Mouse (Mus musculus): ENCODE measurements around the gene Notch3.
"Not testable (repeated sequence)": the region's sequence is repeated elsewhere in the genome, so short reads cannot be mapped to it uniquely, and the experiment has no call there.

Notch3 gene

GRCm38 (mm10) chr17:32166687-32167086 is at the start of gene Notch3:
TSS of gene Notch3 (minus strand) at chr17:32166852.
- DNase-seq (ENCODE audit: inconsistent age in 2 of 2, low spot score in 1 of 2) = peak; percentile 43 to 65

GRCm38 (mm10) chr17:32215587-32215986 is 48.9 kb upstream of the Notch3 start:
- not testable (repeated sequence) for DNase-seq (ENCODE audit: inconsistent age in 2 of 2, low spot score in 1 of 2)

- not testable (repeated sequence) for DNase-seq (ENCODE audit: inconsistent age in 2 of 2, low spot score in 1 of 2)
Observed at GRCm38 (mm10) chr17:32211554-32211953, 44.9 kb upstream of the Notch3 start.

GRCm38 (mm10) chr17:32209752-32210151 is 43.1 kb upstream of the Notch3 start:
- DNase-seq (ENCODE audit: inconsistent age in 2 of 2, low spot score in 1 of 2) = peak; percentile 51 to 81

GRCm38 (mm10) chr17:32209144-32209543 is 42.5 kb upstream of the Notch3 start:
- DNase-seq (ENCODE audit: inconsistent age in 2 of 2, low spot score in 1 of 2) = no peak

GRCm38 (mm10) chr17:32207586-32208245 is 41.1 kb upstream of the Notch3 start:
- DNase-seq (ENCODE audit: inconsistent age in 2 of 2, low spot score in 1 of 2) = no peak

- DNase-seq (ENCODE audit: inconsistent age in 2 of 2, low spot score in 1 of 2) = no peak
Observed at GRCm38 (mm10) chr17:32205345-32205744, 38.7 kb upstream of the Notch3 start.

GRCm38 (mm10) chr17:32202972-32203371 is 36.3 kb upstream of the Notch3 start:
- no peak for DNase-seq (ENCODE audit: inconsistent age in 2 of 2, low spot score in 1 of 2)

DNA sequence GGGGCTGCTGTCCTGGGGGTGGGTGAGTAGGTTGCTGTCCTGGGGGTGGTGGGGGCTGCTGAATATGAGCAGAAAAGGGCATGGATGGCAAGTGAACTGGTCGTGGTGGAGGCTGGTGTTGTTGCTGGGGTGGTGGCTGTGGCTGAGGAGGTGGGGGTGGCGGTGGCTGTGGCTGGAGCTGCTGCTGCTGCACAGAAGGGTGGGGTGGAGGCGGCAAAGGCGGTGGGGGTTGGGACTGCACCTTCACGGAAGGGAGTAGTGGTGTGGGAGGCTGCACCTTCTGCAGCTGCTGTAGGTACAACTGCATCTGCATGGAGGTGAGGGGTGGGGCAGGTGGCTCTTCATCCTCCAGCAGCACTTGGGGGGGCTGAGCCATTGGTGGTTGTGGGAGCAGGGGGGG is 34.4 kb upstream of the Notch3 start:
- DNase-seq (ENCODE audit: inconsistent age in 2 of 2, low spot score in 1 of 2) = no peak

- DNase-seq (ENCODE audit: inconsistent age in 2 of 2, low spot score in 1 of 2) = peak in 1 of 2 experiments; percentile 68
Observed at GRCm38 (mm10) chr17:32199796-32200195, 33.1 kb upstream of the Notch3 start.

- DNase-seq (ENCODE audit: inconsistent age in 2 of 2, low spot score in 1 of 2) = peak in 1 of 2 experiments; percentile 34
Observed at GRCm38 (mm10) chr17:32197156-32197555, 30.5 kb upstream of the Notch3 start.

GRCm38 (mm10) chr17:32195725-32196124 is 29.1 kb upstream of the Notch3 start:
- DNase-seq (ENCODE audit: inconsistent age in 2 of 2, low spot score in 1 of 2) = peak in 1 of 2 experiments; percentile 22

GRCm38 (mm10) chr17:32193010-32193409 is 26.4 kb upstream of the Notch3 start:
- DNase-seq (ENCODE audit: inconsistent age in 2 of 2, low spot score in 1 of 2) = no peak

- peak in 1 of 2 experiments; percentile 51 for DNase-seq (ENCODE audit: inconsistent age in 2 of 2, low spot score in 1 of 2)
Observed at GRCm38 (mm10) chr17:32189850-32190249, 23.2 kb upstream of the Notch3 start.

DNA sequence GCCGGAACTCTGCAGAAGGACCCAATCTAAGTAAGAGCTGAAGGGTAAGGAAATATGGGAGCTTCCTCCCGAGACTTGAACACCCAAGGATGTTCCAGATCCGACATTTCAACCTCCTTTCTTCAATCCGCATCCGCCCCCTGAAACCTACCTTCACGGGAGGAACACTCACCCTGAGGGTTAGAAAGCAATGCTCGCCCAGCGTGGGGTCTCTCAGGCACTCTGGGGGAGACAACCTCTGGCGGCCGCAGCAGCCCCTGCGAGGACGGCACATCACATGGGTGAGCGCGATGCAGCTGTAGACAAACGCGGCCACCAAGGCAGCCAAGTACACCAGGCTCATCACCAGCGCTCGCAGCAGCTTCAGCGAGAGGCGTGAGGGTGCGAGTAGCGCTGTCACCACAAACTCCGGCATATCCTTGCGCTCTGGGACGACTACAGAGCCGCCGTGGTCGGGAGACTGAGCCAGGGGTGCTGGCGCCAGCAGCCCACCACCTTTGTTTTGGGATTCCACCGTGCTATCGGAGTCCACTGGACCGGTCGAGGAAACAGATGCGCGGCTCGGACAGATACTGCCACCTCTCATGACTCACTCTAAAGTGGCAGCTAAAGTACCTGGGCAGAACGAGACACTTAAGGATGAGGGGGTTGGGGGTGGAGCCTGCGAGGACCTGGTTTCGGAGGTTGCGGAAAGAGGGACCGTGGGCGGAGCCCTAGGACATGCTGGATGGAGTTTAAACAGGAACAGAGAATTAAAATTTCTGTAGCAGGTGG is 22.4 kb upstream of the Notch3 start, which contains the start of gene Ephx3:
Gene Ephx3 (minus strand): TSS at position 687 of the 774 bp plus-strand sequence.
- peak in 1 of 2 experiments; percentile 43 for DNase-seq (ENCODE audit: inconsistent age in 2 of 2, low spot score in 1 of 2)

GRCm38 (mm10) chr17:32183017-32183416 is 16.4 kb upstream of the Notch3 start:
- no peak for DNase-seq (ENCODE audit: inconsistent age in 2 of 2, low spot score in 1 of 2)

DNA sequence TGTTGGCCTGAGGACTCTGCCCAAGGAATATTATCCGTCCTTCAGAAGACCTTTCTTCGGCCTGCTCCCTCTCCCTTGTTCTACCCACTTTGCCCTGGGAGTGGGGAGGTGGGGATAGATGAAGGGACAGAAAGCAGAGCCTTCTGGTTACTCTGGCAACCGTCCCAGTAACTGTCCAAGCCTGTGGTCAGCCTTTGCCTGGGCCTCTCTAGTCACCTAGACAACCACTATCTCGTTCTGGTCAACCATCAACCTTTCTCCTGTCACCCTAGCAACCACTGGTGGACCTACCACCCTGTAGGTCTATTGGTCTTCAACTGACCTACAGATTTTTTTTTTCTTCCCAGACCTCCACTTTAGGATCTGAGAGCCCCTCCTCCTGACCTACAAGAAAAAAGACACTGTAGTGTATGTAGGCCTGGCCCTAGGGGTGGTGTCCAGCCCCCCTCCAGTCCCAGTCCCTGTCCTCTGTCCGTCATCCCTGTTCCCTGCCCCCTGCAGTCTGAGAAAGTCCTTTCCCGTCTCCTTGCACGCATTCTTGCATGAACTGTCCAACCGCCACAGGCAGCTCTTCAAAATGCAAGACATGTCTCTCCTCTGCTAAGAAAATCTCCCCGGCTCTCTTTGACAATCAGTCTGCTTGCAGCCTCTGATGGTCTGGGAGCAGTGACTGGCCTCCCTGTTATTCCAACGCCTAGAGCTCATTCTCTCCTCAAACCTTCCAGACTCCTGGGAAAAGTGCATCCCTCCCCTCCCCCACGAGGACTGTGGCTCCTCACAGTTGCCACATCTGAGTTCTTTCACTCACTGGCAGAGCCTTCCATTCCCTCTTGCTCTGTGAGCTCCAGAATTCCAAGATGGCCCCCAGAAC is 13.2 kb upstream of the Notch3 start:
- DNase-seq (ENCODE audit: inconsistent age in 2 of 2, low spot score in 1 of 2) = peak in 1 of 2 experiments; percentile 45

- DNase-seq (ENCODE audit: inconsistent age in 2 of 2, low spot score in 1 of 2) = no peak
Observed at GRCm38 (mm10) chr17:32176919-32177318, 10.3 kb upstream of the Notch3 start.

GRCm38 (mm10) chr17:32173166-32173565 is 6.5 kb upstream of the Notch3 start:
- peak; percentile 29 to 49 for DNase-seq (ENCODE audit: inconsistent age in 2 of 2, low spot score in 1 of 2)

GRCm38 (mm10) chr17:32172485-32172884 is 5.8 kb upstream of the Notch3 start:
- DNase-seq (ENCODE audit: inconsistent age in 2 of 2, low spot score in 1 of 2) = no peak

Measured in adrenal gland, adult (tissue).